Mouse (Mus musculus) cortical plate, adult 2 months (tissue): ENCODE measurements at regions not wholly inside any gene's neighbourhood (a gene's known extent, or its start where the extent isn't known, plus 50 kb on each side); places are given as distances from the start of the nearest gene placed in this dataset.

ENCODE experiments used
- CTCF ChIP-seq: fragments of 200-500 bp; IDR thresholded peaks from 2 replicates; pipeline ENCODE4 v1.5.1; 2011; ENCODE audit warnings: mild to moderate bottlenecking, control low read depth, low read length; ENCODE audit not compliant: insufficient read depth; ENCODE audit errors: extremely low read depth
- POLR2A ChIP-seq: fragments of 200-500 bp; IDR thresholded peaks from 2 replicates; pipeline ENCODE4 v1.6.1; 2011; ENCODE audit warnings: mild to moderate bottlenecking, low read length, control low read depth; ENCODE audit not compliant: insufficient read depth; ENCODE audit errors: extremely low read depth

DNA sequence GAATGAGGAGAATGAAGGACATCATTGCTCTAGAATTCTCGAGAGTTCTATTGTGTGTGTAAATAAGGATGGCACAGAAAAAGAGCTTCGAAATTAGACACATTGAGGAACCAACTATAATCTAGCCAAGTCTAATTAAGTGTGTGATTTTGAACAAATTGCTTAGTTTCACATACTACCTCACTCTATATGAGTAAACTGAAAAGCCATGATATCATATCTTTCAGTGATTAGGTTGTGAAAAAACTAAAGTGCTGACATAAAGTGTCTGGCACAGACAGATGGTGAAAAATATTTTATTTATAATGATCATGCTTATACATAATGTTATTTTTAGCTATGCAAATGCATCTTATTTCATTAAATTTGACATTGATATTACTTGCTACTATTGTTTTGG, 124.6 kb upstream of the Nrip1 start:
- TF ChIP-seq POLR2A, result no peak
- no peak for TF ChIP-seq CTCF
